Mouse (Mus musculus): Measurements from ENCODE around the gene Etv5.

Etv5 gene

GRCm38 (mm10) chr16:22430211-22430951 lies 9.1 kb downstream of the Etv5 start:
- in situ Hi-C loops (cut with MboI, MseI), result no loop called here

GRCm38 (mm10) chr16:22429377-22429776 lies 10.1 kb downstream of the Etv5 start:
- in situ Hi-C loops (cut with MboI, MseI), result no loop called here

- in situ Hi-C loops (cut with MboI, MseI), result no loop called here
Observed at GRCm38 (mm10) chr16:22428853-22429341, 10.6 kb downstream of the Etv5 start.

GRCm38 (mm10) chr16:22426866-22427265 lies 12.7 kb downstream of the Etv5 start:
- in situ Hi-C loops (cut with MboI, MseI), result no loop called here

- in situ Hi-C loops (cut with MboI, MseI), result no loop called here
Observed at GRCm38 (mm10) chr16:22422256-22422655, 17.3 kb downstream of the Etv5 start.

- in situ Hi-C loops (cut with MboI, MseI), result no loop called here
Observed at GRCm38 (mm10) chr16:22417931-22418330, 21.6 kb downstream of the Etv5 start.

- in situ Hi-C loops (cut with MboI, MseI), result no loop called here
Observed at GRCm38 (mm10) chr16:22417044-22417443, 22.5 kb downstream of the Etv5 start.

- in situ Hi-C loops (cut with MboI, MseI), result no loop called here
Observed at GRCm38 (mm10) chr16:22416140-22416848, 23.2 kb downstream of the Etv5 start.

- in situ Hi-C loops (cut with MboI, MseI), result no loop called here
Observed at GRCm38 (mm10) chr16:22414205-22414754, 25.2 kb downstream of the Etv5 start.

GRCm38 (mm10) chr16:22412459-22413229 lies 26.9 kb downstream of the Etv5 start:
- in situ Hi-C loops (cut with MboI, MseI), result no loop called here

- in situ Hi-C loops (cut with MboI, MseI), result no loop called here
Observed at GRCm38 (mm10) chr16:22411764-22412163, 27.8 kb downstream of the Etv5 start.

GRCm38 (mm10) chr16:22410000-22410399 lies 29.5 kb downstream of the Etv5 start:
- in situ Hi-C loops (cut with MboI, MseI), result no loop called here

- in situ Hi-C loops (cut with MboI, MseI), result no loop called here
Observed at GRCm38 (mm10) chr16:22408642-22409360, 30.7 kb downstream of the Etv5 start.

- in situ Hi-C loops (cut with MboI, MseI), result no loop called here
Observed at GRCm38 (mm10) chr16:22406747-22407146, 32.8 kb downstream of the Etv5 start.

GRCm38 (mm10) chr16:22406050-22406449 lies 33.5 kb downstream of the Etv5 start:
- in situ Hi-C loops (cut with MboI, MseI), result no loop called here

GRCm38 (mm10) chr16:22405492-22405891 lies 34.0 kb downstream of the Etv5 start:
- in situ Hi-C loops (cut with MboI, MseI), result no loop called here

- in situ Hi-C loops (cut with MboI, MseI), result no loop called here
Observed at GRCm38 (mm10) chr16:22403715-22404114, 35.8 kb downstream of the Etv5 start.

GRCm38 (mm10) chr16:22402600-22402999 lies 36.9 kb downstream of the Etv5 start:
- in situ Hi-C loops (cut with MboI, MseI), result no loop called here

GRCm38 (mm10) chr16:22400226-22400625 lies 39.3 kb downstream of the Etv5 start:
- in situ Hi-C loops (cut with MboI, MseI), result no loop called here

GRCm38 (mm10) chr16:22398784-22399453 lies 40.6 kb downstream of the Etv5 start:
- in situ Hi-C loops (cut with MboI, MseI), result loop anchor here (25.0 kb wide), 1 partner anchor 413 kb away; the partner anchor contains the start of gene Crygs
